12 mouse cellular contexts compared by ENCODE assay signal in genomic region chr3:27155856-27156593, GRCm38 (mm10). TPM values are rescaled to one million over a fixed set of nuclear protein-coding genes. Genes with fewer than 3 reads are reported as not detected.
A peak's percentile ranks its signal among the peaks of the same experiment; 100 is the strongest.
DNase-seq lines count a peak whose midpoint lies in the region; ATAC-seq and TF ChIP-seq lines count a peak whose summit lies in the region.
"Had no signal": no experiment of that assay in that cellular context is flagged by ENCODE, and none has a peak within 500 bp of the region (broad histone marks: within the 10 kb centered on the region; RNA-seq: fewer than 3 reads in every experiment).

No protein-coding gene starts in this region.

- H3K9me3 ChIP-seq in heart, embryonic 15.5 days (replicated peaks) = no peaks in the 10 kb centered on the region
- H3K9me3 ChIP-seq: embryonic facial prominence, embryonic 13.5 days; hindbrain, embryonic 15.5 days; neural tube, embryonic 13.5 days had no signal

- ATAC-seq in heart, embryonic 15.5 days (replicated peaks; ENCODE audit: insufficient number of reproducible peaks, insufficient read depth, low FRiP score, low read depth) = no peak

- H3K4me2 ChIP-seq in heart, embryonic 15.5 days = no peak overlapping the region
- H3K4me2 ChIP-seq: hindbrain, embryonic 15.5 days; neural tube, embryonic 13.5 days had no signal

- H3K4me1 ChIP-seq in heart, embryonic 15.5 days (replicated peaks) = peaks cover 27% of the 10 kb centered on the region
- peaks cover 2% of the 10 kb centered on the region; the same call in 1 of the 2 replicates for H3K4me1 ChIP-seq in lung, adult 2 months (ENCODE audit: control insufficient read depth, insufficient read depth, low read length)

- TF ChIP-seq POLR2A in lung, adult 2 months (IDR thresholded peaks at IDR 0.05; ENCODE audit: borderline replicate concordance, extremely low read depth, low read depth, low read length) = no peak

- no peaks in the 10 kb centered on the region for H3K36me3 ChIP-seq in heart, embryonic 15.5 days
- H3K36me3 ChIP-seq: embryonic facial prominence, embryonic 13.5 days; hindbrain, embryonic 15.5 days; neural tube, embryonic 13.5 days had no signal

- DNase-seq in heart, adult 9 months (ENCODE audit: low spot score in 2 of 2) = no peak
- DNase-seq in 416B (ENCODE audit: low read depth) (peak; percentile 39), R1 (ENCODE audit: low read depth, low spot score) (peak; percentile 24)
- peak; percentile 25 for DNase-seq in lung, adult 2 months
- no peak for DNase-seq in layer of hippocampus, adult 8-10 months (ENCODE audit: low spot score in 2 of 2)
- DNase-seq in cerebellum, adult 8-10 months = no peak
- DNase-seq in Muller cell, postnatal 12 days (ENCODE audit: inconsistent ontology term) = no peak
- DNase-seq: thymus, adult 2 months had no signal

- no peak overlapping the region for H3K9ac ChIP-seq in heart, embryonic 15.5 days
- H3K9ac ChIP-seq: hindbrain, embryonic 15.5 days; neural tube, embryonic 13.5 days had no signal

- H3K27me3 ChIP-seq in heart, embryonic 15.5 days = no peaks in the 10 kb centered on the region
- H3K27me3 ChIP-seq: embryonic facial prominence, embryonic 13.5 days; hindbrain, embryonic 15.5 days; neural tube, embryonic 13.5 days had no signal

- TF ChIP-seq CTCF in lung, adult 2 months (IDR thresholded peaks at IDR 0.05; ENCODE audit: insufficient read depth, low read length) = no peak

- H3K27ac ChIP-seq in heart, embryonic 15.5 days = peak overlapping the region; percentile 83
- H3K27ac ChIP-seq: hindbrain, embryonic 15.5 days; neural tube, embryonic 13.5 days had no signal

- H3K4me3 ChIP-seq in heart, embryonic 15.5 days = no peak overlapping the region
- no peak overlapping the region for H3K4me3 ChIP-seq in lung, adult 2 months (replicated peaks; ENCODE audit: extremely low read depth, low read depth, low read length)
- H3K4me3 ChIP-seq: embryonic facial prominence, embryonic 13.5 days; hindbrain, embryonic 15.5 days; neural tube, embryonic 13.5 days had no signal

- 64% methylated on average over 9 of the region's 9 CpGs for WGBS in heart, embryonic 15.5 days
- WGBS in lung, adult 2 months = 50% methylated on average over 9 of the region's 9 CpGs

RNA-seq across cellular contexts. Expression of gene Ect2, which starts 2.3 kb away (rescaled TPM):
- polyA plus RNA-seq in heart, embryonic 15.5 days (2015; fragmentation: Nextera tagmentation; extraction: Ambion mirVana) = 38.0 and 40.5 TPM in 2 replicates
- polyA plus RNA-seq in lung, adult 2 months (2012; rRNA removed) = 0.24 and 0.86 TPM in 2 replicates
- 1 to 10 TPM in 2 of 4 experiments, under 1 TPM in 2; 0.69 to 1.1 (median 0.93) TPM for total RNA-seq in layer of hippocampus, adult 8-10 months (2022)

RNA-seq across cellular contexts. Expression of gene Nceh1, which starts 26.7 kb away (rescaled TPM):
- 18.4 and 23.3 TPM in 2 replicates for polyA plus RNA-seq in heart, embryonic 15.5 days (2015; fragmentation: Nextera tagmentation; extraction: Ambion mirVana)
- polyA plus RNA-seq in lung, adult 2 months (2012; rRNA removed) = 92.6 and 112 TPM in 2 replicates
- total RNA-seq in layer of hippocampus, adult 8-10 months (2022) = 100 to 1,000 TPM; 106 to 125 (median 109) TPM

Comparison
In these comparisons a context has a peak if more than half of its experiments do, and no peak if none do; other contexts are left out.
1. DNase-seq: peak in 416B (single experiment), R1 (single experiment) and lung, adult 2 months (single experiment); none in heart, adult 9 months (0 of 2), layer of hippocampus, adult 8-10 months (0 of 2), cerebellum, adult 8-10 months (single experiment) and Muller cell, postnatal 12 days (single experiment).
2. RNA of gene Ect2, which starts 2.3 kb away (polyA plus RNA-seq): 38.0 to 40.5 TPM in heart, embryonic 15.5 days; 0.24 to 0.86 TPM in lung, adult 2 months; every median in the first group is over 10 times any median in the second.